Mouse (Mus musculus) myocyte (in vitro differentiated cells): ENCODE measurements around the gene Upb1. TPM values are rescaled to one million over a fixed set of nuclear protein-coding genes. Genes with fewer than 3 reads are reported as not detected.

Experiments
- H3K27me3 ChIP-seq: one replicate; pipeline ENCODE4 v1.6.1; 2011; ENCODE audit not compliant: control insufficient read depth, insufficient read depth, insufficient read length
- H3K36me3 ChIP-seq: one replicate; pipeline ENCODE4 v1.6.1; 2011; ENCODE audit not compliant: control insufficient read depth, insufficient read depth
- H3K4me2 ChIP-seq: one replicate; pipeline ENCODE4 v1.6.1; 2011; ENCODE audit warnings: low read depth, control low read depth
- H3K4me3 ChIP-seq: one replicate; pipeline ENCODE4 v1.5.1; 2011; ENCODE audit warnings: mild to moderate bottlenecking, control low read depth, moderate library complexity
- H3K79me2 ChIP-seq: one replicate; pipeline ENCODE4 v1.6.1; 2011; ENCODE audit not compliant: control insufficient read depth, insufficient read depth
- H3ac ChIP-seq: one replicate; pipeline ENCODE4 v1.6.1; 2011; ENCODE audit not compliant: control insufficient read depth, insufficient read length
- CEBPB ChIP-seq: IDR thresholded peaks from 2 replicates; pipeline ENCODE4 v1.6.1; 2011; ENCODE audit warnings: mild to moderate bottlenecking, moderate library complexity; ENCODE audit not compliant: poor library complexity, insufficient read depth, severe bottlenecking
- E2F4 ChIP-seq: IDR thresholded peaks from one replicate; pipeline ENCODE4 v1.6.1; 2011; ENCODE audit warnings: mild to moderate bottlenecking, control low read depth, moderate library complexity; ENCODE audit not compliant: insufficient read depth
- MAX ChIP-seq: IDR thresholded peaks from one replicate; pipeline ENCODE4 v1.6.1; 2011; ENCODE audit warnings: low read depth, mild to moderate bottlenecking, control low read depth
- MYOD1 ChIP-seq, 3 experiments: IDR thresholded peaks; one replicate each; pipeline ENCODE4 v1.6.1; 2011; ENCODE audit warnings: control low read depth in 2 of 3, low read depth in 2 of 3, mild to moderate bottlenecking in 2 of 3, moderate library complexity in 1 of 3; ENCODE audit not compliant: insufficient read length in 2 of 3, control insufficient read depth in 1 of 3
- MYOG ChIP-seq, 3 experiments: IDR thresholded peaks; one replicate each; pipeline ENCODE4 v1.6.1; 2011; ENCODE audit warnings: control low read depth in 2 of 3, low read depth in 2 of 3, mild to moderate bottlenecking in 2 of 3; ENCODE audit not compliant: insufficient read length in 2 of 3, control insufficient read depth in 1 of 3, insufficient read depth in 1 of 3
- POLR2A ChIP-seq: IDR thresholded peaks from one replicate; pipeline ENCODE4 v1.6.1; 2011; ENCODE audit warnings: low read depth, mild to moderate bottlenecking, control low read depth, moderate library complexity; ENCODE audit not compliant: insufficient read length
- POLR2AphosphoS2 ChIP-seq: IDR thresholded peaks from one replicate; pipeline ENCODE4 v1.6.1; 2011; ENCODE audit warnings: low read depth, control low read depth; ENCODE audit not compliant: insufficient read length
- REST ChIP-seq: IDR thresholded peaks from one replicate; pipeline ENCODE4 v1.6.1; 2011; ENCODE audit warnings: mild to moderate bottlenecking, control low read depth, moderate library complexity; ENCODE audit not compliant: insufficient read depth, insufficient read length
- SRF ChIP-seq: IDR thresholded peaks from one replicate; pipeline ENCODE4 v1.6.1; 2011; ENCODE audit warnings: low read depth; ENCODE audit not compliant: control insufficient read depth, insufficient read length
- TCF12 ChIP-seq: IDR thresholded peaks from one replicate; pipeline ENCODE4 v1.6.1; 2011; ENCODE audit warnings: mild to moderate bottlenecking, control low read depth; ENCODE audit not compliant: poor library complexity, insufficient read depth, severe bottlenecking
- TCF3 ChIP-seq: IDR thresholded peaks from one replicate; pipeline ENCODE4 v1.6.1; 2011; ENCODE audit warnings: low read depth, control low read depth; ENCODE audit not compliant: insufficient read length
- USF1 ChIP-seq: IDR thresholded peaks from one replicate; pipeline ENCODE4 v1.6.1; 2011; ENCODE audit warnings: low read depth, mild to moderate bottlenecking, control low read depth, moderate library complexity
- polyA plus RNA-seq: library from polyadenylated mRNA; unstranded; fragments of >200 nt; fragmentation: generic; extraction: Trizol; gene quantifications from one replicate; pipeline ENCODE4 v1.2.1, GENCODE M21; 2012; ENCODE audit warnings: missing spikeins

The Upb1 gene
- polyA plus RNA-seq, 1 experiment, result 0.04 TPM

DNA sequence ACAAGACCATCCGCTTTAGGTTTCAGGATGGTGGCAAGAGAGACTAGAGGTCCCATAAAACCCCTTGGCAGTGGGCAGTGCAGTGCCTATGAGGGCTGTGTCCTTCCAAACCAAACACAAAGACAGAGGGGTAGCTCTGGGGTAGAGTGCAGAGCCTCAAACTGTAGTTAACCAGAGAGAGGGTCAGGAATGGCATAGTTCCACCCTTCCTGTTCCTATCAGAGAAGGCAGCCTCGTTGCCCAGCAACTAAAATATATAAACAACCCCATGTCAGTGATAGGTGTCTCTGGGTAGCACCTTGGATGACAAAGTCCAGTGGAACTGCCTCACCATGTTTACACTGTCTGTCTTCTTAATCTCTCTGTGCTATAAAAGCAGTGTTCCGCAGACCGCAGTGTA lies 40.9 kb downstream of the Upb1 start:
- Histone ChIP-seq H3K4me3 (no peak overlapping the region), H3K36me3 (no peaks in the 10 kb centered on the region), H3K79me2 (no peaks in the 10 kb centered on the region), H3ac (no peak overlapping the region), H3K27me3 (no peaks in the 10 kb centered on the region), H3K4me2 (no peak overlapping the region)
- TF ChIP-seq POLR2A, result no peak
- no peak for TF ChIP-seq POLR2AphosphoS2
- TF ChIP-seq MAX, result no peak
- TF ChIP-seq SRF, result no peak
- TF ChIP-seq TCF3, result no peak
- TF ChIP-seq E2F4, result no peak
- no peak for TF ChIP-seq MYOD1 (IDR thresholded peaks at IDR 0.05; ENCODE audit: control insufficient read depth in 1 of 3, insufficient read length in 2 of 3, low read depth in 2 of 3)
- no peak for TF ChIP-seq TCF12
- TF ChIP-seq MYOG (IDR thresholded peaks at IDR 0.05; ENCODE audit: control insufficient read depth in 1 of 3, insufficient read depth in 1 of 3, insufficient read length in 2 of 3, low read depth in 2 of 3), result no peak
- no peak for TF ChIP-seq CEBPB
- TF ChIP-seq USF1, result no peak
- TF ChIP-seq REST, result no peak

DNA sequence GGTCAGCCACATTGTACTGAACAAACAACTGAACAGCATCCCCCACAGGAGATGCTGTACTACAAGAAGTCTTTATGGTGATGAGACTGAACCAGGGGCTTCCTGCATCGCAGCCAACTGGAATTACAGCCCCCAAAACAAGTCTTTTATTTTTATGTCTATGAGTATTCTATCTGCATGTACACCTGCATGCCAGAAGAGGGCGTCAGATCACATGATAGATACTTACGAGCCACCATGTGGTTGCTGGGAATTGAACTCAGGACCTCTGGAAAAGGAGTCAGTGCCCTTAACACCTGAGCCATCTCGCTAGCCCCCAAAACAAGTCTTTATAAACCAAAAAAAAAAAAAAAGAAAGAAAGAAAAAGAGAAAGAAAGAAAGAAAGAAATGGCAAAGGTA lies 42.1 kb downstream of the Upb1 start:
- TF ChIP-seq TCF12, result no peak
- no peak for TF ChIP-seq CEBPB
- TF ChIP-seq MAX, result no peak
- no peak for TF ChIP-seq POLR2A
- no peak for TF ChIP-seq POLR2AphosphoS2
- TF ChIP-seq REST, result no peak
- TF ChIP-seq USF1, result no peak
- no peak for TF ChIP-seq MYOD1 (IDR thresholded peaks at IDR 0.05; ENCODE audit: control insufficient read depth in 1 of 3, insufficient read length in 2 of 3, low read depth in 2 of 3)
- TF ChIP-seq E2F4, result no peak
- H3K36me3 ChIP-seq, result no peaks in the 10 kb centered on the region
- no peaks in the 10 kb centered on the region for H3K27me3 ChIP-seq
- no peak overlapping the region for H3K4me3 ChIP-seq
- H3K79me2 ChIP-seq, result no peaks in the 10 kb centered on the region
- no peak overlapping the region for H3ac ChIP-seq
- H3K4me2 ChIP-seq, result no peak overlapping the region

DNA sequence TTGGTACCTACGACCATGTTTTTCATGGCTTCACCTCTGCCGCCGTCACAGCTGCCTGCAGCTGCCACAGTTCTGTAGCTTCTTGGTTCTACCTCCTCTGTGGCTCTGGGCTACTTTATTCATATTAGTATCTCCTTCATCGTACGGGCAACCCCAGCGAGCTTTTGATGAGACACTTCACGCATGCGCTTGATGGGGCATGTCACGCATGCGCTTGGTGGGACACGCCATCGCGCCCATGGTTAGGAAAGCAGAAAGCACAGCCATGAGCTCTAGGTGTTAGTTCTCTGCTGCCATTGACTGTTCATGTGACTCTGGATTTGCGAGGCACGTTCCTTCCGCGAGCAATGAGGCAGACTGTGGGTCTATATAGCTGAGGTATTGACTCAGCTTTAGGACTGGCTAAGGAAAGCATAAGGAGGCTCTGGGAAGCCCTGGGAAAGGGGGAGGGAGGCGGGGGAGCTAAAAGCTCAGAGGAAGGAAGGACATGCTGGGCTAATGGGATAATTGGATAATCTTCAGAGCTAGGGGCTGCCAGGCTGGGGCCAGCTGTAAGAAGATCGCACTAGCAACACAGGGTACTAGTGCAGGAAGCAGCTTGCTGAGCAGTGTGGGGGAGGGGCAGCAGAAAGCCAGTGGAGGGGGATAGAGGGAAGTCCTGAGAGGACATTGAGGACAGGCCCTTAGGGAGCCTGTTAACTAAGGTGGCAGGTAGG lies 43.4 kb downstream of the Upb1 start:
- Histone ChIP-seq H3K4me3 (no peak overlapping the region), H3K27me3 (no peaks in the 10 kb centered on the region), H3K4me2 (no peak overlapping the region), H3K36me3 (no peaks in the 10 kb centered on the region), H3K79me2 (no peaks in the 10 kb centered on the region), H3ac (no peak overlapping the region)
- TF ChIP-seq TCF3, result no peak
- no peak for TF ChIP-seq MYOD1 (IDR thresholded peaks at IDR 0.05; ENCODE audit: control insufficient read depth in 1 of 3, insufficient read length in 2 of 3, low read depth in 2 of 3)
- no peak for TF ChIP-seq POLR2AphosphoS2
- no peak for TF ChIP-seq CEBPB
- no peak for TF ChIP-seq POLR2A
- no peak for TF ChIP-seq MYOG (IDR thresholded peaks at IDR 0.05; ENCODE audit: control insufficient read depth in 1 of 3, insufficient read depth in 1 of 3, insufficient read length in 2 of 3, low read depth in 2 of 3)
- TF ChIP-seq E2F4, result no peak
- no peak for TF ChIP-seq REST
- TF ChIP-seq MAX, result no peak
- no peak for TF ChIP-seq USF1

DNA sequence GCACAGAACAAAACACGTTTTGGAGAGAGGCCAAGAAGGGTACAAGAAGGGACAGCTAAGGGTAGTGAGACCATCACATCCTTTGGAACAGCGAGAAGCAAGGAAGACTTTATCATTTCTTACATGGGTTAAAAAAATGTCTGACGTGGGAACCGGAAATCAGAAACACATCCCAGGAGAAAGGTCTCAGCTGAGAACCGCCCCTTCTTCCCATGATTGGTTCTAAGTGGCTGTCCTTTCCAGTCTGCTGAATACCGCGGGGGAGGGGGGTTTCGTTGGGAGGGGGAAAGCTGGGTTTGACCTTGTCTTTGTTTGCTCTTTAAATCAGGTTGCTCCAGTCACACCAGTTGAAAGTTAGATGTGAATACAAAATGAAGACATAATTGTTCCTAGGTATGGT lies 44.1 kb downstream of the Upb1 start:
- Histone ChIP-seq H3K4me2 (no peak overlapping the region), H3K4me3 (no peak overlapping the region), H3K36me3 (no peaks in the 10 kb centered on the region), H3K79me2 (no peaks in the 10 kb centered on the region), H3K27me3 (no peaks in the 10 kb centered on the region), H3ac (no peak overlapping the region)
- no peak for TF ChIP-seq MAX
- TF ChIP-seq TCF3, result no peak

GRCm38 (mm10) chr10:75446501-75447083 lies 45.7 kb downstream of the Upb1 start:
- no peak overlapping the region for H3K4me2 ChIP-seq
- no peak overlapping the region for H3ac ChIP-seq
- TF ChIP-seq E2F4 (no peak), TCF12 (no peak), USF1 (no peak), SRF (no peak), MYOD1 (IDR thresholded peaks at IDR 0.05; ENCODE audit: control insufficient read depth in 1 of 3, insufficient read length in 2 of 3, low read depth in 2 of 3) (no peak), MYOG (IDR thresholded peaks at IDR 0.05; ENCODE audit: control insufficient read depth in 1 of 3, insufficient read depth in 1 of 3, insufficient read length in 2 of 3, low read depth in 2 of 3) (no peak)
- no peaks in the 10 kb centered on the region for H3K79me2 ChIP-seq
- no peak overlapping the region for H3K4me3 ChIP-seq
- H3K36me3 ChIP-seq, result no peaks in the 10 kb centered on the region
- no peaks in the 10 kb centered on the region for H3K27me3 ChIP-seq
